Mouse (Mus musculus) ES-CJ7 (cell line): ENCODE results near the gene Rgs19.

Source experiments
- DNase-seq: peaks from one replicate; pipeline ENCODE4 v3.0.0; 2011; ENCODE audit warnings: low read depth, low spot score

Rgs19 gene

GRCm38 (mm10) chr2:181693339-181694280 is at the start of gene Rgs19:
TSS of gene Rgs19 (minus strand) at chr2:181693977.
- peak; percentile 77 for DNase-seq

DNA sequence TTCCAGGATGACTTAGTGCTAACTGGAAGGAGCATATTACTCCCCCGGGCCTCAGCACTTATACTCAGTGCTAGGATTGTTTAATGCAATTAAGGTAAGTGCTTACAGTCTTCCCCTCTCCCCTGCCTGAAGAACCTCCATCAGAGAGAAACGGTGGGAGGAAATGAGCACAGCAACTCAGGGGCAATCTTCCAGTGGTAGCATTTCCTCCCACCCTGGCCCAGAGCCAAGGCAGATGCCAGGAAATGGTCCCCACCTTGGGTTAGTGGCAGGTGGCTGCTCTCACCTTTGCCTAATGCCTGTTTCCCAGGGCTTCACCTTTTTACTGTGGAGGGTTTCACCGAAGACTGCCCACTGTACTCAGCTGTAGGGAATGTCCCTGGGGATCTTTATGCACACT is 36.3 kb upstream of the Rgs19 start:
- no peak for DNase-seq

DNA sequence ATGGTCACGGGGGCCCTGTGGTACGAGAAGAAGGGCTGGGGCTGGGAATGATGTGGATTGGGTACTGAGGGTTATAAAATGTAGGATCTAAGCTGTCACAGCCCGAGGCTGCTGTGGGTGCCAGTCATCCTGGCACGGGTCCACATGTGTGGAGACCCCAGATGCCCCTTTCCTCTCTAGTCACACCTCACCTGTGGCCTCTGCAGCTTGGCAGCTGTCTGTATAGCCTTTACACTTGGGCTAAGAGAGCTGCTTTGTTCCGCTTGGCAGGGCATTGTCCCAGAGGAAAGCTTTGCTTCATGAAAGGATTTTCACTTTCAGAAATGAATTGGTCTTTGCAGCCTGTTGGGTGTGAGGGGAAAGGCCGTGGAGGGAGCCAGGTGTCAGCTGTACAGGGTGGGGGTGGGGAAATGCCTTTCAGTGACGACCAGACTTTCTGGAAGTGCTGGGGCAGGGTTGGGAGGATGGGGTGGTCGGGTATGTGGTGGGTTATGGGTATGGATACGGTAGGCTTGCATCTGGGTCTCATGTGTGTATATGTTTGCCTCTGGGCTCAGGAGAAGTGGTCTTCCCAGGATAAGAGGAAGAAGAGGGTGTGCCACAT is 34.0 kb upstream of the Rgs19 start:
- DNase-seq = no peak

DNA sequence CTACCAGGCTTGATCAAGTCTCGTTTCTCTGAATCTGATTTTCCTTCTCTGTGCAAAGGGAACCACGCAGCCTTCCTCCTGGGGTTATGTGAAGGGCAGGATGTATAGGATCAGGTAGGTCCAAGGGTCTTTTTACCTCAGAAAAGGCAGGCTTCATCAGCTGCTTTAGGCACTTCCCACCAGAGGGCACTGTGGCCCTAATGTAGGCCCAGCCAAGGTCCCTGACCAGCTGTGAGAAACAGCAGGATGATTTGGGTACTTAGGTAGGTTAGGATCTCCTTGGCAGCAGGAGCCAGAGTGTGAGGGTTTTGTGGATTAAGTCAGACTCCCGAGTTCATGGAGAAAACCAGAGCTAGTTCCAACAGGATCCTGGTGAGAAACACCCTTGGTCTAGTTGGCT is 28.4 kb upstream of the Rgs19 start:
- peak; percentile 60 for DNase-seq

GRCm38 (mm10) chr2:181721200-181721599 is 27.4 kb upstream of the Rgs19 start:
- no peak for DNase-seq

DNA sequence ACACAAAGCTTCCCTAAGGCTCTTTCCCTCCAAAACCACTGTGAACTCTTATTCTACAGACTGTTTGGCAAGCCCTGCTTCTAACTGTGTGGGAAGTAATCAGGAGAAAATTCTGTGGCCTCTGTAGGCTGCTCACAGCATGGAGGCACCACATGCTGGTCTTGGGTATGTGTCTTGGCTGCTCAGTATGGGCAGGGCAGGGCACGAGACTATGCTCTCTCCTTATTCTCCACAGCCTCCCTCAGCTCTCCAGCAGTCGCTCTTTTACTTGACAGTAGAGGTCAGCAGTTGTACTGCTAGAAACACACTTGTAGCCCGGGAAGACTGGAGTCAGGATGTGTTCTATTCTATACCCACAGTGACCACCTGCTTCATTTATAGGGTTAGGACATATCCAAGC is 26.3 kb upstream of the Rgs19 start:
- DNase-seq = no peak

DNA sequence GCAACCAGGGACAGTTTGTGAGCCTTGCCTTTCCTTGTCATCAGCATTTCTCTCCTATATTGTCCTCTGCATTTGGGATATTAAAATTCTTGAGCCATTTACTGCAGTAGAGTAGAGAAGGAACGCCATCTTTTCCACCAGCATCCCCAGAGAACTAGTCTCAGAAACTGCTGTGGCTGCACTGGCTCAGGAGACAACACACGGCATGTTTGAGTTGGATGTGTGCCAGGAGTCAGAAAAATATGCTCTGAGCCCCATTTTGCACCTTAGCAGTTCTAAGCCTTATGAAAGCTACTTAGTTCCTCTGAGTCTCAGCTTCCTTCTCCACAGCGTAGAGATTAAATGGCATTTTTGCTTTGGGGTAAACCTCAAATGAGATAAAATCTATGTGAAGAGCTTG is 23.2 kb upstream of the Rgs19 start:
- no peak for DNase-seq

DNA sequence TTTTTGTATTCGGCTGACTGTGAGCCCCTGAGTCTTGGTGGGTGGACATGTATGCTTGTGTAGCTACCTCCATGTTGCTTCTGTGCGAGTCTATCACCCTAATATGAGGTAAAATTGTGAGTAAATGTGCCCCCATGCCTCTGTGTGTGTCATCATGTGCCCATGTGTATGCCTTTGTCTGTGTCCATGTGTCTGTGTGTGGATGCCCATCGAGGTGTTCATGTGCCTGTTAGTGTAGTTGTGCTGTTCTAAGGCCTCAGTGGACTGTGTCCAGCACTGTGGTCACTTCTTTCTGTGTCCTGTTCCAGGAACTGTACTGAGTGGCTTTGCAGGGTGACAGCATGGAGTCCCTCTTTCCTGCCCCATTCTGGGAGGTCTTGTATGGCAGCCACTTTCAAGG is 21.6 kb upstream of the Rgs19 start:
- DNase-seq = no peak

DNA sequence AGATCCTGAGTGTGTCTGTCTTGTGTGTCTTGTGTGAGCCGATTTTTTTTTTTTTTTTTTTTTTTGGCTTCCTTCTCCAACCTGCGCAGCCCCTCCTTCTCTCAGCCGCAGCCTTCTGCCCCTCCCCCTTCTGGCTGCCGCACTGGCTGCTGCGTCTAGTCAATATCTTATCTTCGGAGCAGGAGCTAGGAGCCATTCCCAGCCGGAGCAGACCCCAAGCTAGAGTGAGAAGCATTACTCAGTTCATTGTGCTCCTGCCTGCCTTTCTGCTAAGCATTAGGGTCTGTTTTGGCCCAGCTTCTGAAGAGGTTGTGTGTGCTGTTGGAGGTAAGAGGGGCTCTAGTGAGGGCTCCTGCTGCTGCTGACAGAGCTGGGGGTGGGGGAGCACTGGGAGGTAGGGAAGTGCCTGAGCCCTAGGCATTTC is 21.1 kb upstream of the Rgs19 start, which contains the start of gene Oprl1:
Gene Oprl1, plus strand, starts transcription at position 114 of the 424 bp plus-strand sequence.
- DNase-seq = peak; percentile 45

GRCm38 (mm10) chr2:181713749-181714148 is 20.0 kb upstream of the Rgs19 start:
- DNase-seq = no peak

- no peak for DNase-seq
Observed at GRCm38 (mm10) chr2:181706668-181707067, 12.9 kb upstream of the Rgs19 start.

- no peak for DNase-seq
Observed at GRCm38 (mm10) chr2:181698241-181698640, 4.5 kb upstream of the Rgs19 start, which contains the start of gene Lkaaear1. TSS of gene Lkaaear1 (minus strand) at chr2:181698442.

DNA sequence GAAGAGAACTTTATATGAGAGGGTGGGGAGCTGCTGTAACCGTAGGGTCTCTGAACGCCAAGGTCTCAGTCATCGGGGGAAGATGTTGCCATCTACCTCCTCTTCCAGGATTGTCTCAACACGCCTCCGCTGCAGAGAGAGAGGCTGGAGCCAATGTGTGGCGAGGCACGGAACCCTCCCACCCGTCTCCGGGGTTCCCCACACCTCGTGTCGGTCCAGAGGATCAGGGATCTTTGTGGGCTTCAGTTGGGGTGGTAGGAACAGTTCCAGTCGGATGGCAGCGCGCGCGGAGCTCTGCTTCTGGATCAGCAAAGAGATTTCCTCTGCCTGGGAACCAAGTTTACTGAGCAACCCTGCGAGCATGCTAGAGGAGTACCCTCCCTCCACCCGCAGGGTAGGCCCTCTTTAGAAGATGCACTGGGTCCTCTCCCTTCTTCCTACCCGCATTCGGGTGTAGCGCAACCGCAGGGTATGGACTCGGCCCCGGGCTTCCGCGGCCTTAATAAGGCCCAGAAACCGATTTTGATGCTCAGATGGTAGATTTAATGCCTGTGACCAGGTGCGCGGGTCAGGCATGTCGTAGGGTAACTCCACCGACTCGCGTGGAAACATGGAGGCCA is 3.1 kb upstream of the Rgs19 start:
- DNase-seq = peak; percentile 47

- no peak for DNase-seq
Observed at GRCm38 (mm10) chr2:181695776-181696175, 2.0 kb upstream of the Rgs19 start.

DNA sequence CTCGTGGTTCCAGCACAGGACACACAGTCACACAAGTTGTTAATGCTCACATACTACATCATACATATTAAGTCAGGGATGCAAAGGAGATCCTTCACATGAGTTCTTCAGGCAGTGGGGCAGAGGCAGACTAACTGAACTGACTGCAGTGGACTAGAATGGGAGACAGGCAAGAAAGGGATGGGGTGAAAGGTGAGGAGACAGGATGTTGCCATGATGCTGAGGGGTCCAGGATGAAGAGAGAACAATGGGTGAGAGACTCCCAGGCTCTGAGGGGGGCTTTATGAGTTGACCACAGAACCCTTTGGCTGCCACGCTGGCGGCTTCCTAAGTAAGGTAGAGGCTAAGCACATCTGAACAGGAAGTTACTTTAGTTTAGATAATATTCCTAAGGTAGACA is 804 bp upstream of the Rgs19 start:
- no peak for DNase-seq

DNA sequence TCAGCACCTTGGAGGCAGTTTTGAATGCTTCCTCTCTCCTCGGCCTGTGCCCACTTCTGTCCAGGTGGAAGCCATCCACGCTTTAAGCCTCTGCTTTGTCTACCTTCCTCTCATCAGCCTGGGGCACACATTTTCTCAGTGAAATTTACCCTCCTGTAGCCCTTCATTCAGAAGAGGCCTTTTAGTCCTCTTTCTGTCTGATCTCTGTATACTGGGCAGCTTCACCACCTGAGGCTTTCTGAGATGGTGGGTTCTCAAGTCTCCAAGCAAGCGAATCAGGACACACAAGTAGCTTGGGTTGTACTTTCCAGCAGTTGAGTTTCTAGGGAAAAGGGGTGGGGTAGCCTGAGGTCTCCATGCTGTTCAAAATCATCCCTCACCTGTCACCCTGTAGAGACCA is 1.5 kb downstream of the Rgs19 start:
- no peak for DNase-seq

GRCm38 (mm10) chr2:181691571-181691970 is 2.2 kb downstream of the Rgs19 start:
- no peak for DNase-seq

DNA sequence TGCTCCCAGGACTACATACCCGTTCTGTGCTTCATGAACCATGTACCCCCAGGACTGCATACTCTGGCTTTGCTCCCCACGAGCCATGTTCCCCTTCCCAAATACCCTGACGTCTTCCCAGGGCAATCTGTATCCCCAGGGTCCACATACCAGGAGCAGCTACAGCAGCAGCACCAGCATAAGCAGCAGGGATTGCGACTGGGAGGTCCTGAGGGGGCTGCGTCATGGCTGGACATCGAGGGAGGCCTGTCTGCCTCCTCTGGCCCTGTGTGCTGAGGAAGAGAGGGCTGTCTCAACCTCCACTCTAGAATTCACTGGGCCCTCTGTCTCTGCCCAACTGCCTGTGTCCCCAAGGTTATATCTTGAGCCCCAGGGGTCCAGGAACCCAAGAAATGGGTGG is 2.7 kb downstream of the Rgs19 start:
- no peak for DNase-seq

DNA sequence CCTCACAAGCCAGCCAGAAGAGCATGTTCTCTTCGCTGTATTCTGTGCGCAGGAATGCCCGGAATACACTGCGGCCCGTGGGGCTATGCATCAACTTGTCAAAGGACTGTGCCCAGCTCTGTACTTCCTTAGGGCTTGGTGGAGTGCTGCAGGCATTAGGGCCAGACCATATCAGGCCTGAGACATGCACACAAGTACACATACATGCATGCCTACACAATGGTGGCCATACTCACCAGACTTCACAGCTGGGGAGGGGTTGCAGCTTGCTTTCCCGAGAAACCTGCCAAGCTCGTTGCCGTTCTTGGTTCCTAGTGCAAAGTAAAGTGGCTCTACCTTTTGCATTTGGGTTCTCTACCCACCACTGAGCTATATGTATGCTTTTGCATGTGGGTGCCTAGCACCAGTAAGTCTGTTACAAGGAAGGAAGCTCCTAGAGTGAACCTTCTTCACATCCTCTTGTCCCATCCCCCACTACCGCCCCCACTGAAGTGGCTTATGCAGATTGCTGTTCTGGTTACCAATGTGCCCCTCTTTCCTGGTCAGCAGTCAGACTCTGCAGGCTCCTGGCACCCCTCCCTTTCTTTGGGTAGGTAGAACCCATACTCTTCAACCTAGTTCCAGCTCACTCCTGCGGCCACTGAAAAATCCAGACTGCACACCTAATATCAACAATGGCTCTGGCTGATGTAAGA is 4.2 kb downstream of the Rgs19 start:
- DNase-seq = no peak

- DNase-seq = no peak
Observed at GRCm38 (mm10) chr2:181687586-181687985, 6.2 kb downstream of the Rgs19 start.

DNA sequence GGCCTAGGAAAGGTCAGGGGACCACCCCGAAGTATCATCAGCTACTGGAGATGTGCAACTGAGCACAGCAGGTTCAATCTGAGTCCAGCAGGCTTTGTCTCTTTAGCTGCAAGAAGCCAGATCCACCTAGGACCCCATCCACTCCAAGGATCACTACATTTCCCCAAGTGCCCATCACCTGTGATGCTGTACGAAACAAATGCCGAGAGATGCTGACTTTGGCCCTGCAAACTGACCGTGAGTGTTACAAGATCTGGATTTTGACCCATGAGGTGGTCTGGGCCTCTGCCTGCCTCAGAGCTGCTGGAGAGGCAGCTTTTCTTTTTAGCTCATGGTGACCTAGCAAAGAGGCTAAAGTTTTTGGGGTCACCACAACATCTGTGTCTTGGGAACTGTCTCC is 8.1 kb downstream of the Rgs19 start:
- DNase-seq = no peak

DNA sequence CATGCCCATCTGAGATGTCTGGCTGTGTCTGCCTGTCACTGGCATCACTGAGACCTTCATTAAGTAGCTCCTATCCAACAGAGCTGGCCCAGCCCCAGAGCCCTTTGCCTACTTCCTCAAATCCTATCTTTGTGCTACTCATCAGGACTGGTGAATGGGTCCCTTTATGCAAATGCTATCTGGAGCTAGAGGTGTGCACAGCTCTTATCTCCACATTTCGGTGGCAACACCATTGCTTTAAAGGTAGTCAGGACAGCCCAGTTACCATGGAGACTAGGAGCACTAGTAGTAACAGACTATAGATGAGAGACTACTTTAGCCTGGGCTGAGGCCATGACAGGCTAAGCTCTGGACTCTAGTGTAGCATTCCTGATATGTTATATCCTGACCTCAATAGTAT is 9.1 kb downstream of the Rgs19 start:
- DNase-seq = no peak
